Mouse (Mus musculus): ENCODE results near the gene Bcl2l11.

DNA sequence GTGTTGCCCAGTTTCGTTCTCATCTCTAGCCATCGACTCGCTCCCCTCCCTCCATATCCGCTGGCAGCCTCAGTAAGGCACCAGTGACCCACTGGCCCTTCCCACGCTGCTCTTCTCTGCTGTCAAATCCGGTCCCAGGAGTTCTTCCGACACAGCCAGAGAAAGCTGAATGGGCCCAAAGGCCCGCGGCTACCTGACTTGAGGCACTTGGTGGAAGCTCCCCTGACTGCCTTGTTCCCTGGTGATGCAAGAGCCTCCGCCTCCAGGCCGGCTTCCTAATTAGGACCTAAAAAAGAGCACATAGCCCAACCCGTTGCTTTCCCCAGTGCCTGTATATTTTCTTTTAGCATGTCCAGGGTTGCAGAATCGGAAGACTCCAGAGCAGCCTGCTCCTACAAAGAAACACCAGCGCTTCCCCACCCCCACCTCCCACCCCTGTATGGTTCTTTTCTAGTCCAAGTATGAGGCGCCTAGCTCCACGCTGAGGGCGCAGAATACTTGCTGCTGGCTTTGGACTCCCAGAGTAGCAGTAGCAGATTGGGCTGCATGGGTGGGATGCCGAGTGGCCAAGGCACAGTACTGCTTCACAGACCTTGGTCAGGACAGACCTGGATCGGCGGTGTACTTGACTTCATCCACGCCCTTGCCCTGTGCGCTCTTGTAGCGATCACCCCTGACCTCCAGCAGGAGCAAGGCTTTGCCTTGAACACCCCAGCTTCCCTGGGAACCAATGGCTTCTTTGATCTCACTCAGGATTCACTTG is 1.7 kb upstream of the Bcl2l11 start:
- no peak for TF ChIP-seq POLR2A (IDR thresholded peaks at IDR 0.05; ENCODE audit: borderline replicate concordance, insufficient read depth, low read length)
- no peak for TF ChIP-seq CTCF (IDR thresholded peaks at IDR 0.05; ENCODE audit: borderline replicate concordance, insufficient read depth, low read depth, low read length)
